Mouse (Mus musculus) hindbrain, embryonic 11.5 days (tissue): Measurements from ENCODE around the gene Acot6. TPM values are rescaled to one million over a fixed set of nuclear protein-coding genes. Genes with fewer than 3 reads are reported as not detected.
A peak's percentile ranks its signal among the peaks of the same experiment; 100 is the strongest.

ENCODE experiments used
- ATAC-seq: fragments of 200-750 bp; cut with Nextera tagmentation; 2 replicates; pipeline ENCODE4 v1.8.0; 2017; ENCODE audit warnings: mild to moderate bottlenecking, moderate TSS enrichment, moderate library complexity; ENCODE audit not compliant: low FRiP score
- DNase-seq: peaks from one replicate; pipeline ENCODE4 v3.0.0-alpha.2; 2015; ENCODE audit warnings: low spot score
- H3K27ac ChIP-seq: fragments of 300-500 bp; sonication (generic); 2 replicates; pipeline ENCODE4 v1.5.1; 2014; ENCODE audit warnings: mild to moderate bottlenecking, low read depth, low read length
- H3K27me3 ChIP-seq: fragments of 300-500 bp; sonication (generic); 2 replicates; pipeline ENCODE4 v1.6.1; 2014; ENCODE audit warnings: mild to moderate bottlenecking, low read length, moderate library complexity, mixed read lengths; ENCODE audit not compliant: control insufficient read depth, insufficient read depth
- H3K36me3 ChIP-seq: fragments of 300-500 bp; sonication (generic); 2 replicates; pipeline ENCODE4 v1.6.1; 2014; ENCODE audit warnings: mild to moderate bottlenecking, low read length, moderate library complexity, mixed read lengths; ENCODE audit not compliant: control insufficient read depth, insufficient read depth
- H3K4me1 ChIP-seq: fragments of 300-500 bp; sonication (generic); replicated peaks from 2 replicates; pipeline ENCODE4 v1.6.1; 2014; ENCODE audit warnings: low read length, mixed read lengths; ENCODE audit not compliant: control insufficient read depth, insufficient read depth
- H3K4me2 ChIP-seq: fragments of 300-500 bp; sonication (generic); replicated peaks from 2 replicates; pipeline ENCODE4 v1.6.1; 2014; ENCODE audit warnings: mild to moderate bottlenecking, low read depth, low read length
- H3K4me3 ChIP-seq: fragments of 300-500 bp; sonication (generic); 2 replicates; pipeline ENCODE4 v1.5.1; 2014; ENCODE audit warnings: low read depth, low read length
- H3K9ac ChIP-seq: fragments of 300-500 bp; sonication (generic); 2 replicates; pipeline ENCODE4 v1.6.1; 2014; ENCODE audit warnings: low read depth, low read length
- H3K9me3 ChIP-seq: fragments of 300-500 bp; sonication (generic); 2 replicates; pipeline ENCODE4 v1.6.1; 2016; ENCODE audit warnings: low read length; ENCODE audit not compliant: control insufficient read depth
- WGBS: fragments of 180-500 bp; shearing (Covaris S2); extraction: QIAGEN DNeasy Blood & Tissue Kit; methylation state at CpG from one replicate; pipeline ENCODE4 v1.1.7; 2014; 5-methylcytosine and 5-hydroxymethylcytosine counted together
- polyA plus RNA-seq: library from polyadenylated mRNA; unstranded; fragments of >200 nt; fragmentation: Nextera tagmentation; extraction: Ambion mirVana; gene quantifications from 2 replicates; pipeline ENCODE4 v1.2.1, GENCODE M21; 2014

Gene Acot6
- polyA plus RNA-seq, 1 experiment from 2014 or later, result 0.76 TPM

DNA sequence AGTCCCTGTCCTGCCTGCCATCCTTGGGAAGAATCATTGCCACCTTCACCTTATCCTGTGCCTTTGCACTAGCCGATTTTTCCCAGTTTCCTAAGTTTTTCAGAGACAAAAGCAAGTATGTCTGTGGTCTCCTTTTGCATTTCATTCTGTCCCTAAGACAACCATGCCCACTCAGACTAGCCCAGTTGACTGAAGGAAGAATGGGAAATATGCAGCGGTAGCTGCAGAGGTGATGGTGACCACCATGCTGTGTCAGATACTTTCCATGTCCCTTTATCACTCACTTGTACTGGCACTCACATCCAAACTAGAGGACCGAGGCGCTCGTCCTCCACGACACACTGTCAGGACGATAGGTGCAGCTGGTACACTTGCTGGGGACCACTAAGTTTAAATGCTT lies 36.7 kb downstream of the Acot6 start:
- H3K27me3 ChIP-seq, result no peaks in the 10 kb centered on the region
- no peaks in the 10 kb centered on the region for H3K4me1 ChIP-seq
- WGBS, result 91% methylated on average over 7 of the region's 7 CpGs

DNA sequence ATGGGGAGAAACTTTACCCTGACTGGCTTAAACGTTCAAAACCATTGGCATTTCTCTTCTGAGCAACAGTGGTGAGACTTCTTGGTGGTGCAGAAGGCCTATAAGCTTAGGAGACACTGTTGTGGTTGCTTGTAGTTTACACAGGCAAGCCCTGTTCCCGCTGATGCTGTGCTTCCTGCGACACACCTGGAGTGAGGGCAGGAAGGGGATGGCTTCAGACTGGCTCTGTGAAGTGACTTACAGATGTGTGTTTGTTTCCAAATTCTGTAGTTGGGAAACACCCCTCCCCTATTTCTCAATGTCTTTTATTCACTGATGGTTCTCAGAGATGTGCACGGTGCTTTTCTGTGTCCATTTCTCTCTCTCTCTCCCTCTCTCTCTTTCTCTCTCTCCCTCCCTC lies 39.7 kb downstream of the Acot6 start:
- no peaks in the 10 kb centered on the region for H3K27me3 ChIP-seq
- no peak overlapping the region for H3K27ac ChIP-seq
- no peak overlapping the region for H3K4me3 ChIP-seq
- H3K4me1 ChIP-seq, result no peaks in the 10 kb centered on the region; the same call in 1 of the 2 replicates
- no peak overlapping the region for H3K9ac ChIP-seq
- no peak for DNase-seq
- H3K4me2 ChIP-seq, result no peak overlapping the region
- H3K36me3 ChIP-seq, result no peaks in the 10 kb centered on the region
- H3K9me3 ChIP-seq, result no peaks in the 10 kb centered on the region
- WGBS, result 71% methylated on average over 4 of the region's 4 CpGs
- no peak for ATAC-seq

More for the DNA sequence above, 36.7 kb downstream of the Acot6 start:
- ATAC-seq, result no peak
- Histone ChIP-seq H3K27ac (no peak overlapping the region), H3K36me3 (no peaks in the 10 kb centered on the region), H3K4me2 (no peak overlapping the region), H3K4me3 (no peak overlapping the region), H3K9me3 (no peaks in the 10 kb centered on the region), H3K9ac (no peak overlapping the region)
- no peak for DNase-seq

DNA sequence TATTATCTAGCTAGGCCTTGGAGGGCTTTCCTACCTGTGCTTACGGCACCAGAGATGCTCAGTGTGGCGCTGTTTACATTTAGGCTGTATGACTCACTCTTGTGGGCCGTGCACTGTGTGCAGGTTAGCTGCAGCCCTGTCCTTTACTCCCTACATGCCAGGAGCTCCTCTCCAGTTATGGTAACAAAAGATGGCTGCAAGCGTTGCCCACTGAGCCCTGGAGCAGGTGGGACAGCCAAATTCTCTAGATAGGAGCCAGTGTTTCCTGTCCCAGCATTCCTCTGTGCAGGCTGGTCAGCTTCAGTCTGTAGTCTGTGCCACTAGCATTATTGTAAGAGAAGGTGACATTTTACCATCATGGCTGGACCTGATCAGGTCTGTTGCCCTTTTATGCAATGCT lies 40.8 kb downstream of the Acot6 start:
- no peak overlapping the region for H3K4me3 ChIP-seq
- WGBS, result 90% methylated on average over 4 of the region's 4 CpGs
- ATAC-seq, result no peak

DNA sequence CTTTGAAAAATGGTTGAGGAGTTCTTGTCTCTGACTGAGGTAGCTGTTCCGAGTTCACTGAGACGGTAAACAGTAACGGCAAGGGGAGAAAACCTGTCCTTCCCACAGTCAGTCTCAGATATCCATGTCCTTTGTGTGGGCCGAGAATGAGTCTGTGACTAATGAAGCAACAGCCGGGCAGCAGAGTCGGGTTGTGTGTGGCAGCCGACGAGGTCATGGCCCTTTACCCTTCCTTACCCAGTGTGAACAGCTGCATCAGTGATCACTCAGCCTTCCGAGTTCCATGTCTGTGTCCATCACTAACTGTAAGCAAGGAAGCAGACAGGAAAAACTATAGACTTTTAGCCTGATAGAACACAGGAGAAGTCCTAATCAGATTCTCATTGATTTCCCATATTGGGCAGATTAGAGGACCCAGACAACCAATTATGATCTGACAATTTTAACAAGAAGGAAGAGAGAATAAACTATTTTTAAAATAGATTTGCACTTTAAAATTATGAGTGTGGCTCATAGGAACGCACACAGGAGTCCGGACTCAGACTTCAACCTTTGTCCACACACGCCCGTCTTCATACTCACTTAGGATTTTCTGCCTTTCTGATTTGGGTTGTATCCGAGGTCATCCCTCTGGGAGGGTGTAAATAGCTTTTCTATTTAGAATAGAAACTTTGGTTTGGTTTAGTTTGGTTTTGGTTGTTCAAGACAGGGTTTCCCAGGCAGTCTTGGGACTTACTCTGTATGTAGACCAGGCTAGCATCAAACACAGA lies 42.0 kb downstream of the Acot6 start:
- Histone ChIP-seq H3K4me1 (no peaks in the 10 kb centered on the region; the same call in 1 of the 2 replicates), H3K27ac (no peak overlapping the region), H3K36me3 (no peaks in the 10 kb centered on the region), H3K4me2 (no peak overlapping the region), H3K9ac (no peak overlapping the region), H3K27me3 (no peaks in the 10 kb centered on the region), H3K9me3 (no peaks in the 10 kb centered on the region), H3K4me3 (no peak overlapping the region)
- peak; percentile 44 for DNase-seq
- no peak for ATAC-seq
- WGBS, result 41% methylated on average over 14 of the region's 14 CpGs

More for the DNA sequence above, 40.8 kb downstream of the Acot6 start:
- Histone ChIP-seq H3K27me3 (no peaks in the 10 kb centered on the region), H3K9ac (no peak overlapping the region), H3K9me3 (no peaks in the 10 kb centered on the region), H3K27ac (no peak overlapping the region), H3K36me3 (no peaks in the 10 kb centered on the region), H3K4me1 (no peaks in the 10 kb centered on the region; the same call in 1 of the 2 replicates), H3K4me2 (no peak overlapping the region)
- DNase-seq, result no peak

DNA sequence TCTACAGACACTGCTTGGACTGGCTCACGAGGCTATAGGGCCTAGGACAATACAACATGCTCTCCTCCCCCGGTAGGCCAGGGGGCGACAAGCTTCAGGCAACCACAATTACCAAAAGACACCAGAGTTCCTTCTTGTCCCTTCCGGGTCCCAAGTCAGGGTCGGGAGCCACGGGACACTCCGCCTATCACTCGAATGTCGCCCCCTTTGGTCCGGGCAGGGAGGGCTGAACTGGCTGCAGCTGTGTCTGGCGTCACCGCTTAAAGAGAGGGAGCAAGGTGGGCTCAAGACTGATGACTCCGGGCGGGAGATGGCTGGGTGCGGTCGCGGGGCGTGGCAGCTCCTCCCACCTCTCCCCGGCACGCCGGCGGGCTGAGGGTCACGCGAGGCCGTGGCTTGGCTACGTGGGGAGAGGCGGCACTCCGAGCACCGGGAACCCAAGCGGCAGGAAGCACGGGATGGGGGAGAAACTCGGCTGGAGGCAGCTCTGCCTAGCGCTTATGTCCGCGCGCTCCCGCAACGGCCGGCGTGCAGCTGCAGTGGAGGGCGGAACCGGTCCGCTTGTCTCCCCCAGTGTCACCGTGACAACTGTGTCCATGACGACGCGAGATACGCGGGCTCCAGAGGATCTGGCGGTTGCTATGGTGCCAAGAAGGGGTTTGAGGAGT lies 47.6 kb downstream of the Acot6 start, which contains the start of gene Pnma1:
TSS of gene Pnma1 (minus strand) at position 536 of the 668 bp plus-strand sequence.
- peak; percentile 93 for ATAC-seq
- peak within 1 kb of the TSS; percentile 78 for H3K27ac ChIP-seq
- H3K4me1 ChIP-seq, result peaks cover 9% of the 10 kb centered on the region
- peak; percentile 94 for DNase-seq
- H3K4me3 ChIP-seq, result peak within 1 kb of the TSS; percentile 52
- peak within 1 kb of the TSS; percentile 49 for H3K9ac ChIP-seq
- H3K4me2 ChIP-seq, result peak within 1 kb of the TSS; percentile 56
- no peaks in the 10 kb centered on the region for H3K27me3 ChIP-seq
- no peaks in the 10 kb centered on the region for H3K9me3 ChIP-seq
- WGBS, result under 1% methylated on average over 47 of the region's 50 CpGs
- no peaks in the 10 kb centered on the region for H3K36me3 ChIP-seq

GRCm38 (mm10) chr12:84148622-84149012 lies 48.2 kb downstream of the Acot6 start:
- 12% methylated on average over 10 of the region's 10 CpGs for WGBS
- H3K4me3 ChIP-seq, result peak overlapping the region; percentile 52
- peaks cover 9% of the 10 kb centered on the region for H3K4me1 ChIP-seq
- H3K27me3 ChIP-seq, result no peaks in the 10 kb centered on the region
- no peaks in the 10 kb centered on the region for H3K36me3 ChIP-seq
- ATAC-seq (peak; percentile 31), DNase-seq (no peak)
- H3K9ac ChIP-seq, result peak overlapping the region; percentile 49
- H3K27ac ChIP-seq, result 0 out of 2 replicates have a peak overlapping the region, but pooled peaks have one; percentile 51
- peak overlapping the region; percentile 56 for H3K4me2 ChIP-seq
- H3K9me3 ChIP-seq, result no peaks in the 10 kb centered on the region

GRCm38 (mm10) chr12:84149971-84150370 lies 49.5 kb downstream of the Acot6 start:
- Histone ChIP-seq H3K9ac (0 out of 2 replicates have a peak overlapping the region, but pooled peaks have one; percentile 17), H3K4me3 (no peak overlapping the region; the same call in 1 of the 2 replicates), H3K9me3 (no peaks in the 10 kb centered on the region), H3K27ac (no peak overlapping the region), H3K36me3 (peaks cover 3% of the 10 kb centered on the region; the same call in 1 of the 2 replicates), H3K4me1 (peaks cover 9% of the 10 kb centered on the region), H3K4me2 (no peak overlapping the region), H3K27me3 (no peaks in the 10 kb centered on the region)
- WGBS, result 55% methylated on average over 15 of the region's 15 CpGs
- DNase-seq, result peak; percentile 41
- ATAC-seq, result no peak

DNA sequence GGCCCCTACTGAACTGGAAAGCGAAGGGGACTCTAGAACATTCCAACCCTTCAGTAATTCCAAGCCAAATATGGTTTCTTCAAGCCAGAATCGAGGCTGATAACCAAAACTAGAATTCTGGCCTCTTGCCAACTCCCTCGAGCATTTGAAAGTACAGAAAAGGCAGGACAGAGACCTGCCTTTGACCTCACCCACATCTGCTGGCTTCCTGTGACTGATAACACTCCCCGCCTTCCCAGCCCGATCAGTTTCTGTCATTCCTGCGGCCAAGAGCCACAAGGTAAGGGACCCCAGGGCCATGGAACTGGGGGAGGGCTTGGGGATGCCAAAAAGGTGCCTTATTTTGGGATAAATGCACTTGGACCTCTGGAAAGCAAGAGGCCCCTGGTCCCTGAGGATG lies 50.5 kb downstream of the Acot6 start:
- Histone ChIP-seq H3K4me1 (peaks cover 9% of the 10 kb centered on the region), H3K9me3 (no peaks in the 10 kb centered on the region), H3K36me3 (peaks cover 3% of the 10 kb centered on the region; the same call in 1 of the 2 replicates), H3K9ac (no peak overlapping the region), H3K4me3 (no peak overlapping the region), H3K27ac (no peak overlapping the region), H3K27me3 (no peaks in the 10 kb centered on the region), H3K4me2 (no peak overlapping the region)
- DNase-seq, result no peak
- WGBS, result 76% methylated on average over 6 of the region's 6 CpGs
- ATAC-seq, result no peak
